Mouse (Mus musculus): ENCODE data around the gene Tcp11l2.

The Tcp11l2 gene

DNA sequence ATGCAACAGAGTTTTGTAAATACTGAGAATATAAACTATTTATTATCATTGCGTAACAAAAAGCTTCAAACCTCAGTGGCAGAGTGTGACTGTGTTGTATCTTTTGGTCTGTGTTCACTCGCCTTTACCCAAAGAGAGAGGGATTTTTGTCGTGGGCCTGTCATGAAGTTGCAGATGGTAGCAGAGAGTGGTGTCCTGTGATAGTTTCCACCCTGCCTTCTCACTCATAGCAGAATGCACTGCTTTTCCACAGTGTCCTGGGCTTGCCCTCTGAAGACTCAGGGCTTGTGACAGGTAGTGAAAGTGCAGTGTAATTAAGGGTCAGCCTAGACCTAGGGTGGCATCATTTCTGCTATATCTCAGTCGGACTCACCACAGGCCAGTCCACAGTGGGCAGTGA lies 78.3 kb downstream of the Tcp11l2 start:
- DNase-seq (ENCODE audit: low read depth): no peak

DNA sequence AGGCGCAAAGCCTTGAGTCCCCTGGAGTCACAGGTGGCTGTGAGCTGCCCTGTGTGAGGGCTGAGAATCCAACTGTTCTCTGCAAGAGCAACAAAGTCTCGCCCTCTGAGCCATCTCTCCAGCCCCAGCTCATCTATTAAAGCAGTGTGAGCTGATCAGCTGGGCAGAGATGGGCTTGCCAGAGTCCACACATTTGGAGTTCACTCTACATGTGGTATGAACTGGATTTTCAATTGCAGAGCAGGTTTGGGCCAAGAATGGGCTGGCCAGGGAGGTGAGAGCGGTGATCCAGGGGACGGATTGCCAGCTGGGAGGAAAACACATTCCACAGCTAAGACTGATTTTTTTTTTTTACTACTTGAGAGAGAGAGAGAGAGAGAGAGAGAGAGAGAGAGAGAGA lies 80.2 kb downstream of the Tcp11l2 start:
- DNase-seq (ENCODE audit: low read depth): peak; percentile 67

DNA sequence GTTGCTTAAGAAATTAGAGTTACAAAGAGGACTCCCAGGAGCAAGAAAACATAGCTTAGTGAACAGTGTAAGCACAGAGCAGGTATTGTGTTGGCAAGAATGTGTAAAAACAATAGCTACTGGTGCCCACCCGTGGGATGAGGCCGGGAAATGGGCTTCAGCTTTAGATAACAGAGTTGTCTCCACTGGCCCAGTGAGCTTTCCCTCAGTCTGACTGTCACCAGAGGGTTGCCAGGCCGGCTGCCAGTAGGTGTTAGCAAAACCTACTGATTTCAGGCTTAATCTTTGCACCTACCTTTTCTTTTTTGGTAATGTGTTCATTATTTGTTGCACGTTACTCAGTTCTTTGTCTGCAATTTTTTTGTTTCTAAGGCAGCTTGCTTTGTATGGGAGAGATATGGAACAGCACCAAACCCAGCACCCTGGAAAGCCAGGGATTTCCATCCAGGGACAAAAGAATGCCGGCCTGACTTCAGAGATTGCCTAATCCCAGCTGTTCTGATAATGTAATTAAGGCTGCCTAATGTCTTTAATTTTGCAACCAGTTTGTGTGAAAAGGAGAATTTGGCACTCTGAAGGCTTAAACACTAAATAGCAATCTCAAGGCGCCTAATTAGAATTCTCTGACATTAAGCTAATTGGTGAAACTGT lies 81.1 kb downstream of the Tcp11l2 start:
- no peak for DNase-seq (ENCODE audit: low read depth)

DNA sequence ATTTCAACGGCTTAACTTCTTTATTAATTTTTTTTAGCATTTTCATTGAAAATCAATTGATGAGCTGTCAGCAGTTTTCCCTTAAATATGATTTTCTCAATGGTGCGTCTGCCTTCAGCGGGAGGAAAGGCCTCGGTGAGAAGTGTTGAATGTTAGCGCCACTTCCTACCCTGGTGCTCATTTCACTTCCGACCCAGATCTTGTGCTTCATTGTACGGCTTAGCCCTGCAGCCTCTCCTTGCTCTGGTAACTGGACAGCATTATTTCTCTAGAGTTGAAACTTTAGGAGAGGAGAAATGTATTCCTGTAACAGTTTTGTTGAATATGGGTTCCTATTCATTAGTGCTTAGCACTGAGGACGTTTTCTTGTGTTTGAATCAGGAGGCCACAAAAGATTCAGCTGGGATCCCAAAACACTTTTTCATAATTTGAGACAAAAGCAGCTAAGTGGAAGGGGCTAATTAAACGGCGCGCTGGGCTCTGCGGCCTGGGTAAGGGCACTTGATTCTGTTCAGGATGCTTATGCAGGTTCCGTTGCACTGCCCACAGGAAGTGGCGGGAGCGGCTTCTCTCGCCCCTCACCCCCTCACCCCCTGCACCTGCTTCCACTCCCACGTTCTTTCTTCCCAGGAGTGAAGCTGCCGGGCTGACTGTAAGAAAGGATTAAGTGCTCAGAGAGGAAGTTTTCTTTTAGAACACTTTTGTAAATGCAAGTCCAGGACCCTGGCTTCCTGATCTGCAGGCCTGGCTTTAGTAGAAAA lies 81.8 kb downstream of the Tcp11l2 start:
- no peak for DNase-seq (ENCODE audit: low read depth)

DNA sequence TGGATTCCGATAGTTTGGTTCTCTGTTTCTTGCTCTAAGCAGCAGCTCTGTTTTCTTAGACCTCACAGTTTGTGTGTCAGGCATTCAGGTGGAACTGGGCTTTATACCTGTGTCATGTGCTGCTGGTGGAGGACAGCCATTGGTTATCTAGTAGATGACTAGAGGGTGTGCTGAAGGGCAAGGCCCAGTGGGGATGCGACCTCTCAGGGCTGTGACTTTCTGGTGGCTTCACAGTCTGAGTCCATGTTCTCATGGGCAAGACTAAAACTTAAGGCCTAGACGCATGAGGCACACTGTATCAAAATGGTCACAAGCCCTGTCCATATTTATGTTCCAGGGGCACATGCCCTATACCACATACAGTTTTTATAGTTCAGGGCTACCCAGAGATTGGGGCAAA lies 82.9 kb downstream of the Tcp11l2 start:
- no peak for DNase-seq (ENCODE audit: low read depth)

DNA sequence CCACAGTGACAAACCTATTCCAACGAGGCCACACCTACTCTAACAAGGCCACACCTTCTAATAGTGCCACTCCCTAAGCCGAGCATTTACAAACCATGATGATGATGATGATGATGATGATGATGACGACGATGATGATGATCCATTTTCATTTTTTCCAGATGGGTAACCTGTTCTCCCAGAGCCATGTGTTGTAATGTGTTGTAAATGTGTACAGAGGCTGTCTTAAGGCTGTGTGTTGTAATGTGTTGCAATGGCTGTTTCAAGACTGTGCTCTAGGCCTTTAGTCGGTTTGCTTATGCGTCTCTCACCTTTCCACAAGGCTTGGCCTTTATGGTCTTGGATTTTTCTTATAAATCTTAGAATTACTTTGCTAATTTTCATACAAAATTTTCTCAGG lies 85.7 kb downstream of the Tcp11l2 start:
- DNase-seq (ENCODE audit: low read depth): no peak
